Mouse (Mus musculus): Measurements from ENCODE around the gene Galnt7. TPM values are rescaled to one million over a fixed set of nuclear protein-coding genes. Genes with fewer than 3 reads are reported as not detected.

The Galnt7 gene
- total and polyA plus RNA-seq, 3 experiments, result 2.7 to 31.2 (median 19.0) TPM

- no peak for TF ChIP-seq TAL1 (conservative IDR thresholded peaks at IDR 0.05; ENCODE audit: low read depth, low read length)
- TF ChIP-seq GATA1 (IDR thresholded peaks at IDR 0.05; ENCODE audit: borderline replicate concordance, low read length), result no peak
- no peak for TF ChIP-seq POLR2AphosphoS5 (IDR thresholded peaks at IDR 0.05; ENCODE audit: insufficient replicate concordance, low read depth, low read length)
- TF ChIP-seq CTCF (IDR thresholded peaks at IDR 0.05; ENCODE audit: low read depth, low read length), result no peak
- no peak for TF ChIP-seq GATA2 (IDR thresholded peaks at IDR 0.05; ENCODE audit: borderline replicate concordance, low read depth, low read length)
- peak; percentile 21 for DNase-seq (ENCODE audit: low spot score)
- peak; percentile 37 for ATAC-seq (ENCODE audit: extremely low read depth, insufficient number of reproducible peaks, low FRiP score, poor library complexity, severe bottlenecking)
- Histone ChIP-seq H3K4me1 (ENCODE audit: insufficient read depth, low read depth, low read length) (peaks cover 57% of the 10 kb centered on the region), H3K4me3 (ENCODE audit: low read depth, low read length) (peak overlapping the region; percentile 48; the same call in 1 of the 2 replicates), H3K9me3 (replicated peaks) (no peaks in the 10 kb centered on the region), H3K36me3 (replicated peaks) (peaks cover 26% of the 10 kb centered on the region), H3K27me3 (ENCODE audit: insufficient read depth, low read length) (no peaks in the 10 kb centered on the region)
These were observed 73.0 kb downstream of the Galnt7 start for GRCm38 (mm10) chr8:57579845-57580244.

DNA sequence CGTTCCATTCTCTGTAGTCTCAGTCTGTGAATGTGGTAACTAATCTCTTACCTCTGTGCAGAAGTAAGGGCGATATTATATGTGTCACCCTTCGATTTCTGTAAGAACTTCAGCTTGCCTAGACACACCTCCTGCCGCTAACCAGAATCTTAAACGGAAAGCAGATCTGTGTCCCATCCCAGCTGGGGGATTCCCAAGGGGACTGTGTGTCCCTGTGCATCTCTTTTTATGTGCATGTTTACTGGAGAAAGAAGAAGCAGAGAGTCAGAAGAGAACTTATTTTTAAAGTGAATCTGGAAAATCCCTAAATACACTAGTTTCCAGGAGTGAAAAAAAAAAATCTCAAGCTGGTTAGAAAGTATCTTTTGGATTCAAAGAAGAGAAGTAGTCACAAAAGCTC, 75.5 kb downstream of the Galnt7 start:
- Histone ChIP-seq H3K4me3 (ENCODE audit: low read depth, low read length) (peak overlapping the region; percentile 55; the same call in 1 of the 2 replicates), H3K36me3 (replicated peaks) (peaks cover 23% of the 10 kb centered on the region), H3K9me3 (replicated peaks) (no peaks in the 10 kb centered on the region), H3K4me1 (ENCODE audit: insufficient read depth, low read depth, low read length) (peaks cover 59% of the 10 kb centered on the region), H3K27me3 (ENCODE audit: insufficient read depth, low read length) (no peaks in the 10 kb centered on the region)
- no peak for DNase-seq (ENCODE audit: low spot score)
- no peak for ATAC-seq (ENCODE audit: extremely low read depth, insufficient number of reproducible peaks, low FRiP score, poor library complexity, severe bottlenecking)
- TF ChIP-seq GATA2 (IDR thresholded peaks at IDR 0.05; ENCODE audit: borderline replicate concordance, low read depth, low read length) (no peak), POLR2AphosphoS5 (IDR thresholded peaks at IDR 0.05; ENCODE audit: insufficient replicate concordance, low read depth, low read length) (no peak), TAL1 (conservative IDR thresholded peaks at IDR 0.05; ENCODE audit: low read depth, low read length) (no peak), GATA1 (IDR thresholded peaks at IDR 0.05; ENCODE audit: borderline replicate concordance, low read length) (no peak), CTCF (IDR thresholded peaks at IDR 0.05; ENCODE audit: low read depth, low read length) (no peak)

DNA sequence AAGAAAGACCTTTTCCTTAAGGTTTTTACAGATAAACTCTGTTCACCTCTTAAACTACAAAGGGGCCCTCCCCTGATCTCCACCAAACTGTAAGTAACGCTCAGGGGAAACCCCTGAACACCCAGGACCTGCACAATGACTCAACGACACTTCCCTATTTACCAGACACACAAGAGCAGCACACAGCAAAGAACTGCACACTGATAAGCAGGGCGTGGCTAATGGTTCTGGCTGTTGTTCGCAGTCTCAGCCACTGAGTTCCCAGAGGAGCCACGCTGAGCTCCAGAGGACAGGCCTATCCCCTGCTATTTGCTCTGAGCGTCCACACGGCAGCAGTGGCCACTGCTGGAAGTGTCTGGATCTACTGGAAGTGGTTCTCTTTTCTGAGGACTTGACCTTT, 76.6 kb downstream of the Galnt7 start:
- TF ChIP-seq GATA1 (IDR thresholded peaks at IDR 0.05; ENCODE audit: borderline replicate concordance, low read length) (no peak), TAL1 (conservative IDR thresholded peaks at IDR 0.05; ENCODE audit: low read depth, low read length) (peak; percentile 37)
- Histone ChIP-seq H3K4me3 (ENCODE audit: low read depth, low read length) (peak overlapping the region; percentile 55; the same call in 1 of the 2 replicates), H3K27me3 (ENCODE audit: insufficient read depth, low read length) (no peaks in the 10 kb centered on the region), H3K9me3 (replicated peaks) (no peaks in the 10 kb centered on the region), H3K4me1 (ENCODE audit: insufficient read depth, low read depth, low read length) (peaks cover 59% of the 10 kb centered on the region), H3K36me3 (replicated peaks) (peaks cover 17% of the 10 kb centered on the region)
- DNase-seq (ENCODE audit: low spot score) (peak; percentile 73), ATAC-seq (ENCODE audit: extremely low read depth, insufficient number of reproducible peaks, low FRiP score, poor library complexity, severe bottlenecking) (peak; percentile 93)

DNA sequence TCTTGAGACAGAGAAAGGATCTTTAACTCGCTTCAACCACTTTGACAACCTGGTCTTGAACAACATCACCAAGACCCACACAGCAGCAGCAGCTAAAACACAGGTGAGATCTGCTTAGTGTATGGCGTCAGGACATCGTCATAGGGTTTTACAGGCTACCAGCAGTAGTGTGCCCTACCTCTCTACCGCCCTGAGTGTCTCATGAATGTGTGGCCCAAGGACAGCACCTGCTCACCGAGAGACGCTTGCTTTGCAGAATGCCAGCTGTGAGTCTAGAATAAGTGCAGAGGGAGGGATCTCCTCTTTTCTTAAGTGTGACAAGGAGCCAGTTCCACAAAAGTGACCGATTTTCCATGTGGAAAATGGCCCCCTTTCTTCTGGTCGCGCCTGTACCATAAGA, 77.5 kb downstream of the Galnt7 start:
- H3K4me3 ChIP-seq (ENCODE audit: low read depth, low read length), result peak overlapping the region; percentile 61; the same call in 1 of the 2 replicates
- no peak for TF ChIP-seq POLR2AphosphoS5 (IDR thresholded peaks at IDR 0.05; ENCODE audit: insufficient replicate concordance, low read depth, low read length)
- peaks cover 54% of the 10 kb centered on the region for H3K4me1 ChIP-seq (ENCODE audit: insufficient read depth, low read depth, low read length)
- no peaks in the 10 kb centered on the region for H3K9me3 ChIP-seq (replicated peaks)
- H3K36me3 ChIP-seq (replicated peaks), result peaks cover 18% of the 10 kb centered on the region
- no peaks in the 10 kb centered on the region for H3K27me3 ChIP-seq (ENCODE audit: insufficient read depth, low read length)
- ATAC-seq (ENCODE audit: extremely low read depth, insufficient number of reproducible peaks, low FRiP score, poor library complexity, severe bottlenecking), result no peak
- DNase-seq (ENCODE audit: low spot score), result no peak

- peaks cover 46% of the 10 kb centered on the region for H3K4me1 ChIP-seq (ENCODE audit: insufficient read depth, low read depth, low read length)
- TF ChIP-seq TAL1 (conservative IDR thresholded peaks at IDR 0.05; ENCODE audit: low read depth, low read length) (no peak), CTCF (IDR thresholded peaks at IDR 0.05; ENCODE audit: low read depth, low read length) (peak; percentile 82), POLR2AphosphoS5 (IDR thresholded peaks at IDR 0.05; ENCODE audit: insufficient replicate concordance, low read depth, low read length) (no peak), GATA2 (IDR thresholded peaks at IDR 0.05; ENCODE audit: borderline replicate concordance, low read depth, low read length) (no peak)
- DNase-seq (ENCODE audit: low spot score) (peak; percentile 55), ATAC-seq (ENCODE audit: extremely low read depth, insufficient number of reproducible peaks, low FRiP score, poor library complexity, severe bottlenecking) (no peak)
- H3K36me3 ChIP-seq (replicated peaks), result peaks cover 22% of the 10 kb centered on the region
- H3K4me3 ChIP-seq (ENCODE audit: low read depth, low read length), result no peak overlapping the region
- no peaks in the 10 kb centered on the region for H3K27me3 ChIP-seq (ENCODE audit: insufficient read depth, low read length)
- H3K9me3 ChIP-seq (replicated peaks), result no peaks in the 10 kb centered on the region
These were observed 78.4 kb downstream of the Galnt7 start for GRCm38 (mm10) chr8:57574398-57574797.

GRCm38 (mm10) chr8:57573844-57574243, 79.0 kb downstream of the Galnt7 start:
- Histone ChIP-seq H3K4me3 (ENCODE audit: low read depth, low read length) (no peak overlapping the region), H3K4me1 (ENCODE audit: insufficient read depth, low read depth, low read length) (peaks cover 40% of the 10 kb centered on the region), H3K36me3 (replicated peaks) (peaks cover 27% of the 10 kb centered on the region), H3K27me3 (ENCODE audit: insufficient read depth, low read length) (no peaks in the 10 kb centered on the region), H3K9me3 (replicated peaks) (no peaks in the 10 kb centered on the region)
- ATAC-seq (ENCODE audit: extremely low read depth, insufficient number of reproducible peaks, low FRiP score, poor library complexity, severe bottlenecking) (no peak), DNase-seq (ENCODE audit: low spot score) (no peak)
- TF ChIP-seq GATA1 (IDR thresholded peaks at IDR 0.05; ENCODE audit: borderline replicate concordance, low read length) (no peak), CTCF (IDR thresholded peaks at IDR 0.05; ENCODE audit: low read depth, low read length) (no peak), POLR2AphosphoS5 (IDR thresholded peaks at IDR 0.05; ENCODE audit: insufficient replicate concordance, low read depth, low read length) (no peak), GATA2 (IDR thresholded peaks at IDR 0.05; ENCODE audit: borderline replicate concordance, low read depth, low read length) (no peak), TAL1 (conservative IDR thresholded peaks at IDR 0.05; ENCODE audit: low read depth, low read length) (no peak)

- Histone ChIP-seq H3K36me3 (replicated peaks) (peaks cover 33% of the 10 kb centered on the region), H3K4me3 (ENCODE audit: low read depth, low read length) (no peak overlapping the region), H3K27me3 (ENCODE audit: insufficient read depth, low read length) (no peaks in the 10 kb centered on the region), H3K4me1 (ENCODE audit: insufficient read depth, low read depth, low read length) (peaks cover 7% of the 10 kb centered on the region; the same call in 1 of the 2 replicates), H3K9me3 (replicated peaks) (no peaks in the 10 kb centered on the region)
- TF ChIP-seq GATA1 (IDR thresholded peaks at IDR 0.05; ENCODE audit: borderline replicate concordance, low read length) (no peak), GATA2 (IDR thresholded peaks at IDR 0.05; ENCODE audit: borderline replicate concordance, low read depth, low read length) (no peak), POLR2AphosphoS5 (IDR thresholded peaks at IDR 0.05; ENCODE audit: insufficient replicate concordance, low read depth, low read length) (no peak), CTCF (IDR thresholded peaks at IDR 0.05; ENCODE audit: low read depth, low read length) (no peak), TAL1 (conservative IDR thresholded peaks at IDR 0.05; ENCODE audit: low read depth, low read length) (no peak)
- ATAC-seq (ENCODE audit: extremely low read depth, insufficient number of reproducible peaks, low FRiP score, poor library complexity, severe bottlenecking) (no peak), DNase-seq (ENCODE audit: low spot score) (no peak)
These were observed 82.9 kb downstream of the Galnt7 start for GRCm38 (mm10) chr8:57569886-57570285.

Measured in G1E (cell line).